Mouse (Mus musculus) cortical plate, adult 2 months (tissue): ENCODE results near the gene Ubxn1.

Experiments
- CTCF ChIP-seq: fragments of 200-500 bp; IDR thresholded peaks from 2 replicates; pipeline ENCODE4 v1.5.1; 2011; ENCODE audit warnings: mild to moderate bottlenecking, control low read depth, low read length; ENCODE audit not compliant: insufficient read depth; ENCODE audit errors: extremely low read depth
- POLR2A ChIP-seq: fragments of 200-500 bp; IDR thresholded peaks from 2 replicates; pipeline ENCODE4 v1.6.1; 2011; ENCODE audit warnings: mild to moderate bottlenecking, low read length, control low read depth; ENCODE audit not compliant: insufficient read depth; ENCODE audit errors: extremely low read depth

- TF ChIP-seq CTCF (no peak), POLR2A (no peak)
These were observed 24.2 kb downstream of the Ubxn1 start for GRCm38 (mm10) chr19:8895397-8895960.
